Mouse (Mus musculus) cerebellum, adult 11 months (tissue): ENCODE results near the gene Kdm5a.

Source experiments
- DNase-seq: peaks from one replicate; pipeline ENCODE4 v3.0.0; 2022

The Kdm5a gene

DNA sequence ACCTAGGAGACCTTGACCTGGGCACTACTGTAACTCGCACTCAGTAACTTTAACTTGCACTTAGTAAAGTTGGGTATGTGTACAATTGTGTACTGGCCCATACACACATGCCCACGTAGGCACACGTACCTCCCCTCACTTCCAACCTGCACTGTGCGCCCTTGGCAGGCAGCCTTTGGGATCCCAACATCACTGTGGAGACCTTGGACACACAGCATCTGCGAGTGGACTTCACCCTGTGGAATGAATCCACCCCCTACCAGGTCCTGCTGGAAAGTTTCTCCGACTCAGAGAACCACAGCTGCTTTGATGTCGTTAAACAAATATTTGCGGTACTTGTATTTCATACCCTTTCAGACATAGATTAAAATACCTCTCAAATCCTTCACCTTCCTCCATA is 111.4 kb downstream of the Kdm5a start:
- DNase-seq = no peak

- no peak for DNase-seq
Measured at GRCm38 (mm10) chr6:120479302-120479701, 115.4 kb downstream of the Kdm5a start.

DNA sequence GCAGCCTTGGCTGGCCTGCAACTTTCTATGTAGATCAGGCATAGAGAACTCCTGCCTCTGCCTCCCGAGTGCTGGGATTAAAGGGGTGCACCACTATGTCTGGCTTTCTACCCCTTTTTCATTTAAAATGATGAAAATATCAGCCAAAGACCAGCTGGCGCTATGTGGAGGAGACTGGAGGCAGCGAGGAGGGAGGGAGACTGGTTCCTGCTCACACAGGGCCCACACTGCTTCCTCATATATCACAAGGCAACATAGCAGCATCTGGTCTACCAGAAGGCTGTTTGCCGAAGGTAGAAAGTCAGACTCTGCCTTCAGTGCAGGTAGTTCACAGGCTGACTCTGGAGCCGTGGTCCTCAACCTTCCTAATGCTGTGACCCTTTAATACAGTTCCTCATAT is 116.4 kb downstream of the Kdm5a start:
- no peak for DNase-seq

DNA sequence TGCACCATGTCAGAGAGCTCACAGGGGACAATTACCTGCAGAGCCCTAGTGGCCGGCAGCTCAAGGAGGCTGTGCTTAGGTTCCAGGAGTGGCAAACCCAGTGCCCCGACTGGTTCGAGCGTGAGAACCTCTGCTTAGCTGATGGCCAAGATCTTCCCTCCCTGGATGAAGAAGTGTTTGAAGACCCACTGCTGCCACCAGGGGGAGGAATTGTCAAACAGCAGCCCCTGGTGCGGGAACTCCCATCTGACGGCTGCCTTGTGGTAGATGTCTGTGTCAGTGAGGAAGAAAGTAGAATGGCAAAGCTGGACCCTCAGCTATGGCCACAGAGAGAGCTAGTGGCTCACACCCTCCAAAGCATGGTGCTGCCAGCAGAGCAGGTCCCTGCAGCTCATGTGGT is 117.6 kb downstream of the Kdm5a start:
- DNase-seq = no peak

DNA sequence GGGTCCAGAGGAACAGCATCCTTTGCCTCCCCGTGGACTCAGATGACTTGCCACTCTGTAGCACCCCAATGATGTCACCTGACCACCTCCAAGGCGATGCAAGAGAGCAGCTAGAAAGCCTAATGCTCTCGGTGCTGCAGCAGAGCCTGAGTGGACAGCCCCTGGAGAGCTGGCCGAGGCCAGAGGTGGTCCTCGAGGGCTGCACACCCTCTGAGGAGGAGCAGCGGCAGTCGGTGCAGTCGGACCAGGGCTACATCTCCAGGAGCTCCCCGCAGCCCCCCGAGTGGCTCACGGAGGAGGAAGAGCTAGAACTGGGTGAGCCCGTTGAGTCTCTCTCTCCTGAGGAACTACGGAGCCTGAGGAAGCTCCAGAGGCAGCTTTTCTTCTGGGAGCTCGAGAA is 118.1 kb downstream of the Kdm5a start:
- DNase-seq = no peak

DNA sequence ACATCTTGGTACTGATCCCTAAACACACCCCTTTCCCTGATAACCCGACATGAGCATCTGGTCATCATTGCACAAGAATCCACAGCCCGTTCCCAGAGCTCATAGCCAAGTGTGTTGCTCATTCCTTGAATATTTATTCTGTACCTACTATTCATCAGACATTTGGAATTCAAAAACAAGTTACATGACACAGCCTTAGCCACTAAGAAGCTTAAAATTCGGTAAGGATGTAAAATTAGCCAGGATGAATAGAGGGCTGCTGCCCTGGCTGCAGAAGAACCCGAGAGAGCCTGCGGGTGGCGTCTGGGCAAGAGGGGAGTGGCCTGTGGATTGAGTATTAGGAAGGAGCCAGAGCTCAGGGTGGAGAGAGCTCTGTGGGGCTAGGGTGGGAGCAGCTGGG is 118.8 kb downstream of the Kdm5a start:
- no peak for DNase-seq

DNA sequence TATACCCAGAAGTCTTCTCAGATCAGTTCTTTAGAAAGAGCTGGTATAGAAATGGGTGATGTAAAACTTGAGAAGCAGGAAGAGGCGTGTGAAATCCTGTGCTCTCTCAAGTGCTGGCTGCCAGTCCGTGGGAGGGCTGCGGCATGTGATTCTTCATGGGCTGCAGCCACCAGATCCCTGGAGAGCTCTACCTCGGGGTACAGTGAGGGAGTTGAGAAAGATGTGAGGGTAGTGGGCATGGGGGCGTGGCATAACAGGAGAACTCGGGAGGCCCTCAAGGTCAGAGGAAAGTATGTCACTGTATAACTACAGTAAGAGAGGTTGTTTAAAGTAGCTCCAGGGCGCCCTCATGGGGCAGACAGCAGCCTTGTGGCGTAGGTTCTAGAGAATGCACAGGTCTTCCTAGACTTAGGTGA is 119.3 kb downstream of the Kdm5a start:
- no peak for DNase-seq

DNA sequence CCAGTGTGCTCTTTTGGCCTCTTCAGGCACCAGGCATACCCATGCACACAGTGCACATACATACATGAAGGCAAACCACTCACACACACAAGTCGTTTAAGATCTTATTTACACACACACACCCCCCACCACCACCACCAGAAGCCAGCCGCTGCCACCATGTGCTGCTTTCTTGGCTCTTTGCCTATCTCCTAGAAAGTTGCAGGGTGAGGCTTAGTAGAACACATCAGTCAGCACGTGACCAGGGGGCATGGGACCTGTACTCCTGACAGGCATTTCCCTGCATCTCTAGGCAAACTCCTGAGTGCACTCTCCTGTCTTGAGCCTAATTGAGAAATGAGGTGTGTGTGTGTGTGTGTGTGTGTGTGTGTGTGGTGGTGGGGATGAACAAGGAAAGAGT is 121.1 kb downstream of the Kdm5a start:
- DNase-seq = no peak

- no peak for DNase-seq
Measured at GRCm38 (mm10) chr6:120486051-120486510, 122.2 kb downstream of the Kdm5a start.

- DNase-seq = no peak
Measured at GRCm38 (mm10) chr6:120488647-120489046, 124.7 kb downstream of the Kdm5a start.

- no peak for DNase-seq
Measured at GRCm38 (mm10) chr6:120489461-120489860, 125.5 kb downstream of the Kdm5a start.

- no peak for DNase-seq
Measured at GRCm38 (mm10) chr6:120491064-120491463, 127.1 kb downstream of the Kdm5a start.

- no peak for DNase-seq
Measured at GRCm38 (mm10) chr6:120491862-120492498, 128.1 kb downstream of the Kdm5a start.

- peak; percentile 12 for DNase-seq
Measured at GRCm38 (mm10) chr6:120492499-120493373, 128.8 kb downstream of the Kdm5a start.

GRCm38 (mm10) chr6:120493374-120494181 is 129.7 kb downstream of the Kdm5a start, which contains the start of gene Tmem121b:
Gene Tmem121b, minus strand, starts transcription at chr6:120493807.
- DNase-seq = peak; percentile 57
